Comparison of ENCODE assay signal across 9 mouse cellular contexts in the genomic region with DNA sequence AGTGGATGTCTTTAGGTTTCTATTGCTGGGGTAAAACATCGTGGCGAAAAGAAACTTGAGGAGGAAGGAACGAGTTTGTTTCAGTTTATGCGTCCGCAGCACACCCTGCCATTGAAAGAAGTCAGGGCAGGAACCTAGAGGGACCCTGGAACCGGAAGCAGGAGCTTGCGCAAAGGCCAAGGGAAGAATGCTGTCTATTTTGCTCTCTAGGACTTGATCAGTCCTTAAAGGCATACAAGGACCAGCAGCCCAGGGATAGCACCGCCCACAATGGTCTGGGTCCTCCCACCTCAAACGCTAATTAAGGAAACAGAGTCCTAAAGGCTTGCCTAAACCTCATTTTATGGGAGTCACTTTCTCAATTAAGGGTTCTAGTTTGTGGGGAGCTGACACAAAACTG. TPM values are rescaled to one million over a fixed set of nuclear protein-coding genes. Genes with fewer than 3 reads are reported as not detected.
DNase-seq lines count a peak whose midpoint lies in the region; ATAC-seq lines count a peak whose summit lies in the region.
"Had no signal": no experiment of that assay in that cellular context is flagged by ENCODE, and none has a peak within 500 bp of the region (broad histone marks: within the 10 kb centered on the region; RNA-seq: fewer than 3 reads in every experiment).

No protein-coding gene starts in this region.

- 0 out of 2 replicates have a peak overlapping the region, but pooled peaks have one; percentile 19 for H3K9ac ChIP-seq in lung, embryonic 16.5 days (ENCODE audit: low read length)
- H3K9ac ChIP-seq in midbrain, embryonic 16.5 days (ENCODE audit: low read depth, low read length): no peak overlapping the region

- H3K4me1 ChIP-seq in lung, embryonic 16.5 days (replicated peaks; ENCODE audit: control insufficient read depth, insufficient read depth, low read length): peaks cover 14% of the 10 kb centered on the region
- peaks cover 5% of the 10 kb centered on the region for H3K4me1 ChIP-seq in midbrain, embryonic 16.5 days (ENCODE audit: control insufficient read depth, insufficient read depth, low read length)

- WGBS in lung, embryonic 16.5 days: 47% methylated on average over 9 of the region's 9 CpGs
- WGBS in midbrain, embryonic 16.5 days: 65% methylated on average over 9 of the region's 9 CpGs

- ATAC-seq in lung, embryonic 16.5 days (ENCODE audit: low read depth): peak; percentile 44; the same call in 1 of the 2 replicates
- no peak for ATAC-seq in midbrain, embryonic 16.5 days

- H3K4me2 ChIP-seq in lung, embryonic 16.5 days (ENCODE audit: low read depth, low read length): peak overlapping the region; percentile 62
- no peak overlapping the region for H3K4me2 ChIP-seq in midbrain, embryonic 16.5 days (ENCODE audit: low read length)

- no peaks in the 10 kb centered on the region for H3K36me3 ChIP-seq in lung, embryonic 16.5 days (ENCODE audit: control insufficient read depth, insufficient read depth, low read length)
- no peaks in the 10 kb centered on the region for H3K36me3 ChIP-seq in midbrain, embryonic 16.5 days (ENCODE audit: control insufficient read depth, insufficient read depth, low read length)

- H3K27me3 ChIP-seq in lung, embryonic 16.5 days (ENCODE audit: control insufficient read depth, insufficient read depth, low read depth, low read length): no peaks in the 10 kb centered on the region
- no peaks in the 10 kb centered on the region; the same call in none of the 2 replicates for H3K27me3 ChIP-seq in midbrain, embryonic 16.5 days (ENCODE audit: control insufficient read depth, insufficient read depth, low read depth, low read length)
- H3K27me3 ChIP-seq: Patski had no signal

- no peaks in the 10 kb centered on the region for H3K9me3 ChIP-seq in lung, embryonic 16.5 days (ENCODE audit: control insufficient read depth, low read length)
- no peaks in the 10 kb centered on the region for H3K9me3 ChIP-seq in midbrain, embryonic 16.5 days (replicated peaks; ENCODE audit: control insufficient read depth, low read length, poor library complexity, severe bottlenecking)

- H3K4me3 ChIP-seq in lung, embryonic 16.5 days (ENCODE audit: low read length): peak overlapping the region; percentile 63; the same call in 1 of the 2 replicates
- no peak overlapping the region for H3K4me3 ChIP-seq in midbrain, embryonic 16.5 days (ENCODE audit: low read depth, low read length)

- intact Hi-C loops in left cerebral cortex, postnatal 36 days (cut with DNase I): no loop called here

- H3K27ac ChIP-seq in lung, embryonic 16.5 days (ENCODE audit: low read length): peak overlapping the region; percentile 48; the same call in 1 of the 2 replicates
- H3K27ac ChIP-seq in midbrain, embryonic 16.5 days (ENCODE audit: low read length): no peak overlapping the region

- peak; percentile 20 for DNase-seq in ES-CJ7 (ENCODE audit: low read depth, low spot score)
- peak; percentile 97 for DNase-seq in heart, adult 11 months
- DNase-seq in kidney, adult 8-10 months: peak; percentile 39 to 44
- DNase-seq in ovary, adult 18-20 months (ENCODE audit: low spot score): no peak
- DNase-seq in urinary bladder, adult 18-20 months (ENCODE audit: low spot score in 2 of 2): no peak
- no peak for DNase-seq in left cerebral cortex, postnatal 36 days (ENCODE audit: low spot score in 2 of 2)

RNA-seq across cellular contexts. Expression of a gene that starts 0.7 kb away (rescaled TPM):
- 95.7 and 124 TPM in 2 replicates for polyA plus RNA-seq in lung, embryonic 16.5 days (2015; fragmentation: Nextera tagmentation; extraction: Ambion mirVana)
- polyA plus RNA-seq in midbrain, embryonic 16.5 days (2015; fragmentation: Nextera tagmentation; extraction: Ambion mirVana): 23.3 and 24.9 TPM in 2 replicates
- total RNA-seq in left cerebral cortex, postnatal 36 days (2021): 10 to 100 TPM; 11.1 to 16.7 TPM

Comparison
In these comparisons a context has a peak if more than half of its experiments do, and no peak if none do; other contexts are left out.
1. DNase-seq: peak in ES-CJ7 (single experiment), heart, adult 11 months (single experiment) and kidney, adult 8-10 months (2 of 2); none in ovary, adult 18-20 months (single experiment), urinary bladder, adult 18-20 months (0 of 2) and left cerebral cortex, postnatal 36 days (0 of 2).